Mouse (Mus musculus) midbrain, postnatal 0 days (tissue): ENCODE measurements at regions not wholly inside any gene's neighbourhood (a gene's known extent, or its start where the extent isn't known, plus 50 kb on each side); places are given as distances from the start of the nearest gene placed in this dataset.
A peak's percentile ranks its signal among the peaks of the same experiment; 100 is the strongest.

Experiments
- ATAC-seq: fragments of 200-750 bp; cut with Nextera tagmentation; 2 replicates; pipeline ENCODE4 v1.8.0; 2017; ENCODE audit warnings: moderate number of reproducible peaks, mild to moderate bottlenecking, moderate TSS enrichment, moderate library complexity; ENCODE audit not compliant: low FRiP score
- DNase-seq: peaks from one replicate; pipeline ENCODE4 v3.0.0-alpha.2; 2015; ENCODE audit warnings: low spot score
- H3K27ac ChIP-seq: fragments of 300-500 bp; sonication (generic); 2 replicates; pipeline ENCODE4 v1.5.1; 2014; ENCODE audit warnings: low read depth, mild to moderate bottlenecking, low read length, mixed read lengths
- H3K27me3 ChIP-seq: fragments of 300-500 bp; sonication (generic); 2 replicates; pipeline ENCODE4 v1.6.1; 2014; ENCODE audit warnings: low read length, control low read depth, mixed read lengths; ENCODE audit not compliant: insufficient read depth
- H3K36me3 ChIP-seq: fragments of 300-500 bp; sonication (generic); 2 replicates; pipeline ENCODE4 v1.6.1; 2014; ENCODE audit warnings: low read length, control low read depth, mixed read lengths; ENCODE audit not compliant: insufficient read depth
- H3K4me1 ChIP-seq: fragments of 300-500 bp; sonication (generic); 2 replicates; pipeline ENCODE4 v1.6.1; 2014; ENCODE audit warnings: mild to moderate bottlenecking, control low read depth, antibody characterized with exemption, low read length, mixed read lengths; ENCODE audit not compliant: insufficient read depth
- H3K4me2 ChIP-seq: fragments of 300-500 bp; sonication (generic); 2 replicates; pipeline ENCODE4 v1.6.1; 2014; ENCODE audit warnings: low read depth, mild to moderate bottlenecking, low read length, mixed read lengths; ENCODE audit not compliant: poor library complexity, severe bottlenecking
- H3K4me3 ChIP-seq: fragments of 300-500 bp; sonication (generic); 2 replicates; pipeline ENCODE4 v1.5.1; 2014; ENCODE audit warnings: low read depth, mild to moderate bottlenecking, low read length, moderate library complexity
- H3K9ac ChIP-seq: fragments of 300-500 bp; sonication (generic); replicated peaks from 2 replicates; pipeline ENCODE4 v1.6.1; 2014; ENCODE audit warnings: mild to moderate bottlenecking, low read length, moderate library complexity, mixed read lengths; ENCODE audit not compliant: poor library complexity, severe bottlenecking
- H3K9me3 ChIP-seq: fragments of 300-500 bp; sonication (generic); 2 replicates; pipeline ENCODE4 v1.6.1; 2016; ENCODE audit warnings: low read length, control low read depth
- CTCF ChIP-seq: IDR thresholded peaks from 2 replicates; pipeline ENCODE4 v1.5.1; 2016; ENCODE audit warnings: antibody characterized with exemption, mild to moderate bottlenecking
- WGBS: fragments of 180-500 bp; shearing (Covaris S2); extraction: QIAGEN DNeasy Blood & Tissue Kit; methylation state at CpG from one replicate; pipeline ENCODE4 v1.1.7; 2014; 5-methylcytosine and 5-hydroxymethylcytosine counted together

- no peak overlapping the region for H3K4me3 ChIP-seq
- WGBS: 86% methylated on average over 16 of the region's 16 CpGs
- no peaks in the 10 kb centered on the region for H3K4me1 ChIP-seq
- no peaks in the 10 kb centered on the region for H3K9me3 ChIP-seq
- H3K27me3 ChIP-seq: peaks cover 7% of the 10 kb centered on the region; the same call in 1 of the 2 replicates
- no peak for ATAC-seq
- no peak overlapping the region for H3K27ac ChIP-seq
- no peak overlapping the region for H3K9ac ChIP-seq
- no peak overlapping the region for H3K4me2 ChIP-seq
- no peak for DNase-seq
- no peak for TF ChIP-seq CTCF
- no peaks in the 10 kb centered on the region for H3K36me3 ChIP-seq
Observed at GRCm38 (mm10) chr4:154746323-154747005, 78.8 kb upstream of the Actrt2 start.

- no peak overlapping the region for H3K4me2 ChIP-seq
- H3K9me3 ChIP-seq: no peaks in the 10 kb centered on the region
- DNase-seq: no peak
- H3K4me3 ChIP-seq: no peak overlapping the region
- no peaks in the 10 kb centered on the region for H3K4me1 ChIP-seq
- no peaks in the 10 kb centered on the region for H3K36me3 ChIP-seq
- H3K27ac ChIP-seq: no peak overlapping the region
- peaks cover 5% of the 10 kb centered on the region; the same call in 1 of the 2 replicates for H3K27me3 ChIP-seq
- ATAC-seq: no peak
- TF ChIP-seq CTCF: no peak
- 72% methylated on average over 4 of the region's 4 CpGs for WGBS
- no peak overlapping the region for H3K9ac ChIP-seq
Observed at GRCm38 (mm10) chr4:154747006-154747343, 79.3 kb upstream of the Actrt2 start.

GRCm38 (mm10) chr4:154749160-154749559 is 81.5 kb upstream of the Actrt2 start:
- peak; percentile 67 for TF ChIP-seq CTCF
- no peak overlapping the region for H3K4me3 ChIP-seq
- no peak for ATAC-seq
- H3K9me3 ChIP-seq: no peaks in the 10 kb centered on the region
- WGBS: 46% methylated on average over 9 of the region's 9 CpGs
- DNase-seq: peak; percentile 5
- no peaks in the 10 kb centered on the region for H3K27me3 ChIP-seq
- H3K36me3 ChIP-seq: no peaks in the 10 kb centered on the region
- no peak overlapping the region for H3K27ac ChIP-seq
- H3K4me2 ChIP-seq: no peak overlapping the region
- H3K4me1 ChIP-seq: no peaks in the 10 kb centered on the region
- no peak overlapping the region for H3K9ac ChIP-seq

- H3K4me1 ChIP-seq: no peaks in the 10 kb centered on the region
- no peak for ATAC-seq
- no peaks in the 10 kb centered on the region for H3K36me3 ChIP-seq
- WGBS: 90% methylated on average over 2 of the region's 2 CpGs
- H3K9ac ChIP-seq: no peak overlapping the region
- TF ChIP-seq CTCF: no peak
- no peaks in the 10 kb centered on the region for H3K9me3 ChIP-seq
- no peaks in the 10 kb centered on the region for H3K27me3 ChIP-seq
- H3K4me2 ChIP-seq: no peak overlapping the region
- DNase-seq: no peak
- H3K4me3 ChIP-seq: no peak overlapping the region
- H3K27ac ChIP-seq: no peak overlapping the region
Observed at GRCm38 (mm10) chr4:154749996-154750395, 82.3 kb upstream of the Actrt2 start.

GRCm38 (mm10) chr4:154750440-154751107 is 82.9 kb upstream of the Actrt2 start:
- ATAC-seq (no peak), DNase-seq (no peak)
- Histone ChIP-seq H3K4me2 (no peak overlapping the region), H3K27me3 (no peaks in the 10 kb centered on the region), H3K27ac (no peak overlapping the region), H3K4me3 (no peak overlapping the region), H3K36me3 (no peaks in the 10 kb centered on the region), H3K9me3 (no peaks in the 10 kb centered on the region), H3K9ac (no peak overlapping the region), H3K4me1 (no peaks in the 10 kb centered on the region)
- TF ChIP-seq CTCF: no peak
- 52% methylated on average over 14 of the region's 14 CpGs for WGBS

GRCm38 (mm10) chr4:154754445-154754844 is 82.8 kb upstream of the Ttc34 start:
- ATAC-seq: no peak
- Histone ChIP-seq H3K4me3 (no peak overlapping the region), H3K27ac (no peak overlapping the region), H3K4me2 (no peak overlapping the region), H3K27me3 (no peaks in the 10 kb centered on the region), H3K36me3 (no peaks in the 10 kb centered on the region), H3K9me3 (no peaks in the 10 kb centered on the region), H3K4me1 (no peaks in the 10 kb centered on the region), H3K9ac (no peak overlapping the region)
- peak; percentile 19 for DNase-seq
- peak; percentile 63 for TF ChIP-seq CTCF
- WGBS: 69% methylated on average over 8 of the region's 8 CpGs
